Mouse (Mus musculus) CD4-positive, CD25-positive, alpha-beta regulatory T cell (primary cell): ENCODE results near the gene Gm28038. TPM values are rescaled to one million over a fixed set of nuclear protein-coding genes. Genes with fewer than 3 reads are reported as not detected.

Source experiments
- polyA plus RNA-seq: library from polyadenylated mRNA; unstranded; fragments of 100-300 nt; shearing (Covaris generic); gene quantifications from one replicate; pipeline ENCODE4 v1.2.1, GENCODE M21; 2017

The Gm28038 gene
- 4.4 TPM for polyA plus RNA-seq

GRCm38 (mm10) chr2:30280743-30281142 is at the start of gene Gm28038:
Gm28038 (plus strand) TSS chr2:30281043.

GRCm38 (mm10) chr2:30237199-30237880 is 43.5 kb upstream of the Gm28038 start, which contains the start of gene Lrrc8a:
Lrrc8a (plus strand) TSS chr2:30237715.

GRCm38 (mm10) chr2:30240267-30240666 is 40.6 kb upstream of the Gm28038 start, which contains the start of gene Gm28035:
Gm28035 (plus strand) TSS chr2:30240567.

DNA sequence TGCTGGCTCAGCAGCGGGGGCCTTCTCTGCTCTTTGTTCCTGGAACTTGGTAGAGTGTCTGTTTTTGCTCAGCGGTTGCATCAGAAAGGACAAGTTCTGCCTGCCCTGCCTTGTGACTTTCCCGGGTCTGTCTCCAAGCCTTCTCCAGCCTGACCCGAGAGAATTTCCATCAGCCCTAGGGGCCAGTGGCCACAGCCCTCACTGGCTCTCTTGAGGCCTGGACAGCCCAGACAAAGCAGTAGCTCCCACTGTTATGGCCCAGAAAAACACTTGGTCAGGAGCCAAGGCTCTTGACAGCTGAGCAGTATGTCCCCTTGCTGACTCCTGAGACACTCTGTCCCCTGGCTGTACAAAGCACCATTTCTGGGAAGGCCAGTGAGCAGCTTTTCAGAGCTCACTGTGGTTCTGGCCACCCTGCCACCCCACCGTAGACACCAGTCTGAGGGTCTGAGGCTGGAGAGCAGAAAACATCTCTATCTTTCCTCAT is 15.0 kb upstream of the Gm28038 start, which contains the start of gene Phyhd1:
TSS of gene Phyhd1 (plus strand) at position 437 of the 487 bp plus-strand sequence.

DNA sequence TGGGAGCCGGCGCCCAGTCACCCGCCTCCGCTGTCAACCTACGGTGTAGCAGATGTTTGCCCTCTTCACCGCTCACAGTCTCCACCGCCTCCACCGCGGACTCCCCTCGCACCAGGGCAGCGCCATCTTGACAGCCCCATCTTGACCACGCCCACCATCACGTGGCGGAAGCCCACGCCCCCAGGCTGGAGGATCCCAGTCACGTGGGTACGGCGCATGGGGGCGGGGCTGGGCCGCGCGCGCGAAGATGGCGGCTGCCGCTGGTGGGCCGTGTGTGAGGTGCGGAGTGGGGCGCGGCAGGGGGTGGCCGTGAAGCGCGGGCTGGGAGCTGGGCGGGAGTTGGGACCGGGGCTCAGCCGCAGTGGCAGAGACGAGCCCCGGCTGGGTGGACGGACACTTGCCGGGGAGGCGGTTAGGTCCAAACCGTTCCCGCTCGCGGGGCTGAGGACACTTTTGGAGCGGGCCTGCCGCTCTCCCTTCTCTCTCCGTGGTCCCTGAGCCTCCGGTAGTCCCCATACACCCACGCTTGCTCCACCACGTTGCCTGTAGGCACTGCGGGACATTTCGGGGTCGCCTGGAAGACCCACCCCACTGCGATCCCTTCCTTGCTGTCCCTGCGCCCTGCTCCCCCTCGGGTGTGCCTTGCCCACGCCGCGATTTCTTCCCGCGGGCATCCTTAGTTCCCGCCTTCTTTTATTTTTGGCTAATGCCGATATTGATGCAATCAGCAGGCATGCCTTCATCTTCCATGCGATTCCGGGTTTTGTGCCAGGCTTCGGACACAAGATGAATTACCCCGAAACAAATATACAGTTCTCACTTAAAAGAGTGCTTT is 5.6 kb downstream of the Gm28038 start, which contains the start of the genes Dolk and Nup188:
TSS of gene Dolk (minus strand) at position 143 of the 835 bp plus-strand sequence.
TSS of gene Nup188 (plus strand) at position 206 of the 835 bp plus-strand sequence.

Other genes starting within 250 kb of the Gm28038 start
- gene Wdr34, start 232.2 kb upstream of the Gm28038 start, polyA plus RNA-seq = 1.3 TPM
- gene Set, start 223.7 kb upstream of the Gm28038 start, polyA plus RNA-seq = 396 TPM
- 0.49 TPM for gene Pkn3, start 203.4 kb upstream of the Gm28038 start, polyA plus RNA-seq
- 29.9 TPM for gene Zdhhc12, start 187.4 kb upstream of the Gm28038 start, polyA plus RNA-seq
- gene Zer1, start 156.5 kb upstream of the Gm28038 start, polyA plus RNA-seq = 69.3 TPM
- 6.8 TPM for gene Tbc1d13, start 147.3 kb upstream of the Gm28038 start, polyA plus RNA-seq
- 23.8 TPM for gene Endog, start 109.5 kb upstream of the Gm28038 start, polyA plus RNA-seq
- gene Spout1, start 102.6 kb upstream of the Gm28038 start, polyA plus RNA-seq = 42.2 TPM
- 17.1 TPM for gene Kyat1, start 75.2 kb upstream of the Gm28038 start, polyA plus RNA-seq
- 6.6 TPM for gene Lrrc8a, start 43.3 kb upstream of the Gm28038 start, polyA plus RNA-seq
- gene Gm28035, start 40.5 kb upstream of the Gm28038 start, polyA plus RNA-seq = 6.8 TPM
- 6.3 TPM for gene Phyhd1, start 14.8 kb upstream of the Gm28038 start, polyA plus RNA-seq
- 17.0 TPM for gene Dolk, start 5.3 kb downstream of the Gm28038 start, polyA plus RNA-seq
- gene Nup188, start 5.4 kb downstream of the Gm28038 start, polyA plus RNA-seq = 21.9 TPM
- gene Sh3glb2, start 78.3 kb downstream of the Gm28038 start, polyA plus RNA-seq = 154 TPM
- 12.9 TPM for gene Miga2, start 83.2 kb downstream of the Gm28038 start, polyA plus RNA-seq
- 32.8 TPM for gene Dolpp1, start 111.2 kb downstream of the Gm28038 start, polyA plus RNA-seq
- 8.1 TPM for gene Crat, start 134.8 kb downstream of the Gm28038 start, polyA plus RNA-seq
- gene Ptpa, start 135.0 kb downstream of the Gm28038 start, polyA plus RNA-seq = 113 TPM
- gene Ier5l, start 193.2 kb downstream of the Gm28038 start, polyA plus RNA-seq = 1.9 TPM